Mouse (Mus musculus) frontal cortex, postnatal 25 days (tissue): Measurements from ENCODE around the gene Ahnak2.
A peak's percentile ranks its signal among the peaks of the same experiment; 100 is the strongest.

Experiments used
- DNase-seq, 2 experiments: peaks; one replicate each; pipeline ENCODE4 v3.0.0; 2022; ENCODE audit warnings: low spot score in 2 of 2

Gene Ahnak2

DNA sequence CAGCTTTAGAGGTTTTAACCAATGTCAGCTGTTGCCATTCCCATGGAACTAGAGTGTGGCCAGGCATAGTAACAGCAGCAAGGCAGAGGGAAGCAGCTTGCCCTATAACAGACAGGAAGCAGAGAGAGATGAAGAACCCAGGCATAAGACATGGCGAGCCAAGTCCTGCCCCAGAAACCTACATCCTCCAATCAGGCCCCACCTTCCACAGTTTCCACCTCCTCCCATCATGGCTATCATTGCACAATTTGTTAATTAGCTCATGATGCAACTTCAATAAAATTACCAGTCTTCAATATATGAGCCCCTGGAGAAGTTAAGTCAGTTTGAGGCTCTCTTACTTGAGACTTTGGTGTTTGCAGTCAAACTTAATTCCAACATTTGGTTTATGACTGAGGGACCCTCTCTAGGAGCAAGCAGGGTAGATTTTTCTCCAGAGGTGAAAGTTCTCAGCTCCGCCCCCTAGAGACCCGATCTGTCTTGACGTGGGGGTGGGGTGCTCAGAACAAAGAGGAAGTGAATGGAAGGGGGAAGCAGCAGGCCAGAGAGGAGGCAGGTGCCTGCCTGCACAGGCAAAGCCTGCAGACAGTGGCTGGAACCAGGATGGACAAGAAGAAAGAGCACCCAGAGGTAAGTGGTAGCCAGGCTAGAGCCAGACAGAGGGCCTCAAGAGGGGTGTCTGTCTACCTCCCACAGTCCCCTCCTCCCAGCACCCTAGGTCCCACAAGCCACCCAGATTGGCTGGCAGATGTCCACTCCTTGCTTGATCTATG, 42.1 kb downstream of the Ahnak2 start, which contains the start of gene Pld4:
Gene Pld4 (plus strand): TSS at position 502 of the 773 bp plus-strand sequence.
- peak in 1 of 2 experiments; percentile 3 for DNase-seq

DNA sequence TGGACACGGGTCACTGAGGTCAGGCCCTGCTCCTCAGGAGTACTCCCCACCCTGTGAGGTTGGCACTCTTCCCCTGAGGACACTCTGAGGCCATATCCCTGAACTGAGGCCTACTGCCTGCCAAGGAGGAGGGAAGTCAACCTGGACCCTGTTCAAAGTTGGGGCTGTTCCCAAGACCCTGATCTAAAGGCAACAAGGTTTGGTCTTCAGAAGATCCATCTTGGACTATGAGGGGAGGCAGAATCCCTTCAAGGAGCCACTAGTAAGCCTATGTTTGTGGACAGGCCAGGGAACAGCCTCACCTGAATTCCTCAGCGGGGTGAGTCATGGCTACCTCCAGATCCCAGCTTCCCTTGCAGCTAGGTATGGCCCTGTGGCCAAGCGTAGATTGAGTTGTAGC, 43.0 kb downstream of the Ahnak2 start:
- DNase-seq: no peak

DNA sequence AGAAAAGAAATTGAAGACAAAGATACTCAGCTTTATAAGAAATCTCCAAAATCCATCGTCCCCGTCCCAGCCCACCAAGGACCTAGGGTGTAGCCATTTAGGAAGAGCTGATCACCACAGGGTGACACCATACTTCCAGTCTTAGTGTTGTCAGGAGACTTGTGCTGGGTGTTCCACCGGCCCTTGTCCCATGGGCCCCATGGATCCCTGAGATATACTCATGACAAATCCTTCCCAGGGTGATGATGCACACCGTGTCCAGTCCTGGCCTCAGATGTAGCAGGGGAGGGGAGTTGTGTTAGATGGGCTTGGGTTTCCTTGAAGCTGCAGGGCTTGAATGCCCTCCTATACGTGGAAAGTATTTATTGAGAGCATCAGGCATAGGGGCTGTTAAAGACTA, 44.6 kb downstream of the Ahnak2 start:
- DNase-seq: no peak

DNA sequence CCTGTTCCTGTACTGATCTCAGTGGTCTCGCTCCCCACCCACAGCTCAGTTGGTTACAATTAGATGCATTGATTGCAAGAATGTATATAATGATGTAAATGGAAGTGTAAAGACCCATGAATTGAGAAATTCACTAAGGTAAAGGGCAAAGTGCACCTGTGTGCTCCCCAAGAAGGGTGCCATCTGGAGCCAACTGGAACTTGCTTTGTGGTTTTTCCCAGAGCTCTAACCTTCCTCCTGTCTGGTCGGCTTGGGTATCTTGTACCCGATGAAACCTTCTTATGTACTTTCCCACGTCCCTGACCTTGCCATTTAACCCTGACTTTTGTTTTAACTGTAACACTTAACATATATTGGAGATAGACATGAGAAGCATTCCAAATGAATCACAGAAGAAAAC, 46.6 kb downstream of the Ahnak2 start:
- no peak for DNase-seq

DNA sequence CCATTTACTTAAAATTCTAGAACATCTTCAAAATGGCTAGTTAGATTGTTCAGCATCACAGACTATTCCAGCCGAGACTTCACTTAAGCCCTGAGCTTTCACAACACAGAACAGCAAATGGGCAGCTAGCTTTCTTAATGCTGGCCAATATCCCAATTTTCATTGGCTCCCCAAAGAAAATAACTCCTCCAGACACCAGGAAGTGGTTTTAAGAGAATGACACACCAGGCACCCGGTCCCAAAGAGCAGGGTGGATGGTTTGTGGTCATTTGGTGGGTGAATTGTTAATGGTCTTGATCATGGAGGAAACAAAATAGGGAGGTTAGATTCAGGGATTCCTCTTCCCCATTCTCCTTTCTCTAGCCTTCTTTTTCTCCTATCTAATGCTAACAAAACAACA, 50.1 kb downstream of the Ahnak2 start:
- DNase-seq: no peak

DNA sequence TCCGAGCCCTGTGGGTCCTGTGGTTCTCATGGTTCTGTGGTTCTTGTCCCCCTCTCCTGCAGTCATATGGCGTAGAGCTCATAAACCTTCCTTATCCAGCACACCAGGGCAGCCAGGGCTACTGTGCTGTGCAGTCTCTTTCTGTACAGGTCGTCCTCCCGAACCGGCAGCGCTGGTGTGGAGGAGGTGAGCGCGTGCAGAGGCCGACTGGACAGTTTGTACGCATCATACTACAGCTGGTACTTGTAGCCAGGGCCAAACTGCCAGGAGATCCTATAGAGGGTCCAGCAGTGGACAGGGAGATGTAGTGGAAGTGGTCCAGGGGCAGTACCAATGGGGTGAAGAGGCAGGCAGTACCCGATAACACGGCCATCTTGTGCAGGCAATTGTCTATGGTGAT, 51.5 kb downstream of the Ahnak2 start:
- no peak for DNase-seq

DNA sequence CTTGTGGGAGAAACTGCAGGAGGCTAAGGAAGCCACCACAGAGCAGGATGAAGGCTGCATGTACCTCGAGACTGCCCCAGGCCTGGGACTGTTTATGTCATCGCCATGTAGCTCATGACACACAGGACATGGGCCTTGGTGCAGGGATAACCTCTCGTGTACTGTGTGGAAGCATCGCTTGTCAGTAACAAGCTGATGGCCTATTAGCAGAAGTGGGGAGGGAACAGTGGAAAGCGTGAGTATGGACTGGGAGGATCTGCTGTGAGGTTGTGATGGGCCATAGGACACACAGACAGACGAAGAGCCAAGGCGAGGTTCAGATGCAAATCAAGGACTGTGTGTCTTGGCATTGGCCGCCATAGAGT, 54.9 kb downstream of the Ahnak2 start:
- DNase-seq: no peak

DNA sequence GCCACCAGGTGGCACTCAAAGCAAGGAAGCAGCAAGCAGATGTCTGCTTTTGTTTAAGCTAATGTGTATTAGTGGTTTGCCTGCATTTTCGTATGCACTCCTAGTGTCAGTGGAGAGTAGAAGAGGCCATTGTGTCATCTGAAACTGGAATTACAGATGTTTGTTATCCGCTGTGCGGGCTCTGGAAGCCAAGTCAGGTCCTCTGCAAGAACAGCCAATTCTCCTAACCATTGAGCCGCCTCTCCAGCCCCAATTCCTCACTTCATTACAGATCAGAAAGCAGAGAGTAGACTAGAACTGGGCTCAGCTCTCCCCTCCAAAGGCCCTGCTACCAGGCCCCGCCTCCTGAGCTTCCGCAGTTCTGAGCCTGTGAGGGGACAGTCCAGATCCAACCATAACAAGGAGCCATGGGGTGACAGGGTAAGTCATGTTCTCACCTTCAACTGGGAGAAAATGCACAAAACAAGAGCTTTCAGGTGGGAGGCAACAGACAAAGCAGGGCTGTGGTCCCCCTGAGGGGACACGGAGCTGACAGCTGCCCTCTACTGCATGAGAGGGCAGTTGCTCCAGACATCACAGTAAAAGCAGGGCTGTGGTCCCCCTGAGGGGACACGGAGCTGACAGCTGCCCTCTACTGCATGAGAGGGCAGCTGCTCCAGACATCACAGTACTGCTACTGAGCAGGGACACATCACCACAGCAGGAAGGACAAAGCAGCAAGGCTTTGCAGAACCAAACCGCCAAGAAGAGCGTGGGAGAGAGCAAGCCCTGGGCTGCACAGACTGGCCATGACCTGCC, 55.5 kb downstream of the Ahnak2 start:
- no peak for DNase-seq

DNA sequence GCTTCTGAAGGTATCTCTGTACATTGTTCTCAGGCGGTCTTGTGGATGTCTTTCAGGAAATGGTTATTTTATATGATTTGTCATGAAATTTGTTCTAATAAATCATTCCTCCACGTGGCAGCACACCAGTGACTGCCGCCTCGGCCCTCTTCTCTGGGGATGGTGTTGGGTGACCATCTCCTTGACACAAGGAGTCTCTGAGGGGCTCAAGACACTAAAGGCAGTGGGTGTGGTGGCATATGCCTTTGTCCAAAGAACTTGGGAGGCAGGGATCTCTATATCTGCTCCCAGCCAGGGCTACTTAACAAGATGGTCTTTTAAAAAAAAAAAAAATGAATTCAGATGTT, 56.0 kb downstream of the Ahnak2 start:
- DNase-seq: no peak

DNA sequence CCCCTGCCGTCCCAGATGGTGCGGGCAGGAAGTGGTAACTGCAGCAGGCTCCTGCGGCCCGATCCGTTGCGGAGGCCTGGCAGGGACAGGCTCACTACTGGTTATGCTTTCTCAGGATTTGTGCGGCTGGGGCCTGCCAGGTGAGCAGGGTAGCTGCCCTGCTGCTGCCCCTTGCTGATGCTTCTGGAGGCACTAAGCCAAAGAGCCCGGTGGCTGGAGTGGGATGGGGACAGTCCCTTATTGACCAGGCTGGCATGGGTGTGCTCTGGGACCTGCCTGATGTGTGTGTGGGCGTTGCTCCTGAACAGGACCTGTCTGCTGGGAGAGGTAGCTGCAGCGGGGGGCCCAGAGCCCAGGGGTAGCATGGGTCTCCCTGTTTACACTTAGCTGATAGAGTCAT, 56.7 kb downstream of the Ahnak2 start:
- DNase-seq: no peak

DNA sequence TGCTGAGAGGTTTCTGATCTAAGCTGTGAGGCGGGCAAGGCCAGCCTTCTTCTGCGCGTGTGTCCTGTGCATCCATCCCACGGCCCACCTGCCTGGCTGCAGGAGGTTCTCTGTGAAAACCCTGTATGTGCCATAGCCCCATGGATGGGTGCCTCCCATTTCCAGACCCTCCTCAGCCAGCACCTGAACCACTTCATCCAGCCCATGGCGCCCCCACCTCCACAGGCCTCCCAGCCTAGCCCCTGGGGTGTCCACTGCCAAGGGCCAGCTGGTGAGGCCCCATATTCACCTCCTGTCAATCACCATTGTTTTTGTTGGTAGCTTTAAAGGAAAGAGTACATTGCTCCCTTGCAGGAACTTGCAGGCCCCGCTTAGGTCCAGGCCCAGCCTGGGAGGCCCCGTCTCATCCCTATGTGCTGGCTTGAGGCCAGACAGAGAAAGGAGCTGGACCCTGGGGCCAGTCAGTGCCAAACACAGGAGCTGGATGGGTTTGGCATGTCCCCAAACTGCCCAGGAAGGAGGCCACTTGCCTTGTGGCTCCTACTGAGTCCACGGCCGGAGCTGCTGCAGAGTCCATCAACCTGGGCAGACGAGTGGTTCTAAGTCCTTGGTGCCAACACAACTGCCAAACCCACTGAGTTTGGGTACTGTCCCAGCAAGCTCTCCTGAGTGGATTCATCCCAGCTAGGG, 57.4 kb downstream of the Ahnak2 start:
- no peak for DNase-seq

DNA sequence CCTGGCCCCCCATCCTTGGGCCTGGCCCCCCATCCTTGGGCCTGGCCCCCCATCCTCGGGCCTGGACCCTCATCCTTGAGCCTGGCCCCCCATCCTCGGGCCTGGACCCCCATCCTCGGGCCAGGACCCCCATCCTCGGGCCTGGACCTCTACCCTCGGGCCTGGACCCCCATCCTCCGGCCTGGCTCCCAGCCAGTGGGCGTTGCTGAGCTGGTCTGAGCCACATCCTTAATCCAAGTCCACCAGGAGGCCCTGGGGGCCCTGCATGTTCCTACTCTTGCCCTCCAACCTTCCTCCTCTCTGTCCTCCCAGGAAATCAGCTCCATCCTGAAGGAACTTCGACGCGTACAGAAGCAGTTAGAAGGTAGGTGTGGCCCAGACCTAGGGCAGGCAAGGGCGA, 58.2 kb downstream of the Ahnak2 start:
- no peak for DNase-seq

DNA sequence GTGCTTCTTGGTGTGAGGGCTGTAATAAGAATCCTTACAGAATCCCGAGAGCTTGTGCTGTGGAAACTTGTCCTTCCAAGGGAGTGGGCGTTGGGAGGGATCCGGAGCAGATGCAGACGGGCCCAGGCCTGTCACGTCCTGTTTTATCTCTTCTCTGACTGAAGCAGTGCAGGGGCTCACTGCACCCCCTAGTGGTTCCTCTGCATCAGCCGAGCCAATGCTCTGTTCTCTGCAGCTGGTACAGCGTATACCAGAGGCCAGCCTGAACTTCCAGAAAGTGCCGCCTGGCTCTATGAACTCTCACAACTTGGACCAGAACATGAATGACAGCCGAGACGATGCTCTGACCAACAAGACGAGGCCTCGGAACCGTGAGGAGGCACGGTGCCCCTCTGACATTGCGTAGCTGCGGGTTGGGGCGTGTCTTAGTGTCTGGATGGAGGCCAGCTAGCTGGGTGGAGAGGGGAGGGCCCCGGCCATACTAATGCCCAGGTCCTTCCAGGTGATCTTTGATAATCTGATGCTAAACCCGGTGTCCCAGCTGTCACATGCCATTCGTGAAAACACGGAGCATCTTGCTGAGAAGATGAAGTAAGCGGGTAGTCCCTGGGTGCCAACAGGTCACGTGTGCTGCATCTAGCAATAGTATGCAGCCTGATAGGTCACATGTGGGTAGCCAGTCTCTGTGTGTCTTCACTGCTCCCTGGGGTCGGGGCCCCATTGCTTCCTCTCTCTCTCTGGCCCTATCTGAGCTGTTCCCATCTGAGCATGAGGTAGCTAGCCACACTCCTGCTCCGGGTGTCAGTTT, 59.1 kb downstream of the Ahnak2 start:
- peak; percentile 70 to 74 for DNase-seq

DNA sequence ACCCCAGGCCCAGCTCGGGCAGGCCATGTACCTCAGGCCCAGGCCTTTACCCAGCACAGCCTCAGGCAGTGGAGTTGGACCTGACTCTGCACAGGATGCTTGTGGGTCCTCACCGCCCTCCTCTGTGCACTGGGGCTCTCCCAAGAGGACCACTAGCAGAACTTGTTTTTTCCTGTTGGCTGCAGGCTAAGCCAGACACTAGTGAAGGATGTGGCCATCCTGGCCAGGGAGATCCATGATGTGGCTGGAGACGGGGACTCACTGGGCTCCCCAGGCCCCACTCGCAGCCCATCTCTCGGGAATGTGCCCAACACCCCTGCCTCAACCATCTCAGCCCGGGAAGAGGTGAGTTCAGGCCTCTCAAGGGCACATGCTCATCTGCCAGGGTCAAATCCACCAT, 59.7 kb downstream of the Ahnak2 start:
- DNase-seq: no peak

DNA sequence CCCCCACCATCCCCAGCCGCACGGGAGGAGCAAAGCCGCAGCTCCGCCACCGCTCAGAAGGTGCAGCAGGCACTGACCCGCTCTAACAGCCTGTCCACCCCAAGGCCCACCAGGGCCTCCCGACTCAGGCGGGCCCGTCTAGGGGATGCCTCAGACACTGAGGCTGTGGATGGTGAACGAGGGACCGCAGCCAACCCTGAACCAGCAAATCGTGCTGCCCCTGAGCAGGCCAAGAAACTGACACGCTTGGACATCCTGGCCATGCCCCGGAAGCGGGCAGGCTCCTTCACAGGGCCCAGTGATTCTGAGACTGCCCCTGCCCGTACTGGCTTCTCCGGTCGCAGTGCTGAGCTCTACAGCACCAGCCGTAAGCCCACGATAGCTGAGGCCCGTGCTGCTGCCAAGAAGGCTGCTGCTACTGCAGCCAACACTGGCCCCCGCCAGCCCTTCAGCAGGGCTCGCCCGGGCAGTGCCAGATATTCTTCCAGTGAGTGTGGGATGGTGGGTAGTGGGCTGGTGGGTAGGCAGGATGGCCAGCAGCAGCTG, 63.4 kb downstream of the Ahnak2 start:
- no peak for DNase-seq

DNA sequence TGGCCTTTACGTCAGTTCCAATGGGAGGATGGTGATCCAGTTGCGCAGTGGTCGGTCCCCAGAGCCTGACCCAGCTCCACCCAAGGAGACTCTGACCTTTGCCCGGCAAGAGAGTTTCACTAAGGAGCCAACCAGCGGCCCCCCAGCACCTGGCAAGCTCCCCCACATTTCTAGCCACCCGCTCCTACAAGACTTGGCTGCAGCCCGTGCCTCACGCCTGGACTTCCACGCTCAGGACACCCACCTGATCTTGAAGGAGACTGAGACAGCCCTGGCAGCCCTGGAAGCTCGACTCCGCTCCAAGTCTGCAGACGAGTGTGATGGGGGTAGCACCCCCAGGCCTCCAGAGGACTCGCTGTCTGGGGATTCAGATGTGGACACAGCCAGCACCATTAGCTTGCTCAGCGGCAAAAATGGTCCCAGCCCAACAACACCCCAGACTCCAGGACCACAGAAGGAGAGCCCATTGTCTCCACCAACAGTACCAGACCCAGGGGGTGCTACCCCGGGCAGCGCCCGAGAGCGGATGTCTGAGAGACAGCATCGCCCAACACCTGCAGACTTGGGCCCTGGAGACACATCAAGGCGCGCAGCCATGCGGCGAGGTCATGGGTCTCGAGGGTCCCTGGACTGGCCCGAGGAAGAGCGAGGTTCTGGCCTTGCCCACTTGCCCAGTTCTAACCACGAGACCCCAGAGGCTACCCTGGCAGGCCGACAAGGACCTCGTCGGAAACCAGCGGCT, 64.0 kb downstream of the Ahnak2 start:
- no peak for DNase-seq

DNA sequence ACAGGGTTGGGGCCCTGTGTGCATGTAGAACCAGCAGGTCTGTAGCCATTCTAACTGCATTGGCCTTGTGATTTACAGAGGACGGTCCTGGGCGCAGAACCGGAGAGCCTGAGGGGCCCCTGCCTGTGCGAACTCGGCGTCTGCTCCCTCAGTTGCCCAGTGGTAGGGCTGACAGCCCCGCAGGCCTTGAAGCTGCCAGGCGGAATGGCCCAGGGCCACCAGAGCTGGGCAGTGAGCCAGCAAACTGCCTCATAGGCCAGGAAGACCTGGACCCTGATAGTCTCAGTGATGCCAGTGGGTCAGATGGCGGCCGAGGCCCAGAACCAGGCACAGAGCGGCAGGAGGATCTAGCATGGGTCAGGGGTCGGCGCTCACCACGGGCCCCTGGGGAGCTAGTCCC, 64.7 kb downstream of the Ahnak2 start:
- no peak for DNase-seq

DNA sequence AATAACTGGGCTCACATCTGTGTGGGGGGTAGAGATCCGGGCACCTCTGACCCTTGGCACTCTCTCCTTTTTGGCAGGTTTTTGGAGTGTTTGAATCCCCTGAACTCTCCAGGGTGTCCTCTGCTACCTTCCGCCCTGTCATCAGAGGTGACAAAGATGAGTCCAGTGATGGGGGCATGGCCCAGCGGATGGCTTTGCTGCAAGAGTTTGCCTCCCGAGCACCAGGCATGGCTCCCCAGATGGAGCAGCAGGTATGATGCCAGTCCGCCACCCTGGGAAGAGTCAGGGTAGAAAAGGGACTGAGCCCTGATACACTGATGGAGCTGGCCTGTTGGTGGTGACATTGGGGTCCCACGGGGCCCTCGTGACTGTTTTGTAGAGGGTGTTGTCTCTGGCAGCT, 65.4 kb downstream of the Ahnak2 start:
- DNase-seq: no peak

DNA sequence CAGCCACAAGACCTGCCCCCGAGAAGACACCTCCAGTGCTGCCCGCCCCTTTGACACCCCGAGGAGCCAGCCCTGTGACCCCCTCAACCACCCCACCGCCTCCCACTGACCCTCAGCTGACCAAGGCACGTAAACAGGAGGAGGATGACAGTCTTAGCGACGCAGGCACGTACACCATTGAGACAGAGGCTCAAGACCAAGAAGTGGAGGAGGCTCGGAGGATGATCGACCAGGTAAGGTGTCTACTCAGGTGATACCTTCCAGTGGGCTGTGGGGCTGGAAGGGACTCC, 65.9 kb downstream of the Ahnak2 start:
- no peak for DNase-seq

DNA sequence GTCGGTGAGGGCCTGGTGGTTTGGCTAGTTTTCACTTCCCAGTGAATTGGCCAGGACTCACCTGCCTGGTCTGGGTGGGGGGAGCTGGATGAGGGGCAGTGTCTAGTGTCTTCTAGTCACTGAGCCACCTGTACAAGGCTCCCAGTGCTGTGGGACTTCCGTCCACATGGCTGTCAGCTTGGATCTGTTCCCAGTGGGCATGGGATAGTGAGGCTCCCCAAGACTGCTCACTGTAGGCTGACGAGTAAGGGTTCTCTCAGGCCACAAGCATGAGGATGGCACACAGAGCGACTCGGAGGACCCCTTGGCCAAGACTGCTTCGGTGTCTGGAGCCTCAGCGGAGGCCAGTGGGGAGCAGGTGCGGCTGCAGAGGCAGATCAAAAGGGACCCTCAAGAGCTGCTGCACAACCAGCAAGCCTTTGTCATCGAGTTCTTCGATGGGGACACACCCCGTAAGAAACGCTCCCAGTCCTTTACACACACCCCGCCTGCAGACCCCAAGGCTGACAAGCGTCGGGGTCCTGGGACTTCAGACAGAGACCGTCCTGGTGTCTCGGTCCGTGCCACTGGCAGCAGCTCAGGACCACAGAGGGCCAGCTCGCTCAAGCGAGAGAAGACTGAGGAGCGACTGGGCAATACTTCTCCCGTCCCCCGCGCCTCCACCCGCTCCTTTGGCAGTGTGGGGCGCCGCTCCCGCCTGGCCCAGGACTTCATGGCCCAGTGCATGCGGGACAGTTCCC, 66.4 kb downstream of the Ahnak2 start:
- DNase-seq: no peak
